Mouse (Mus musculus): ENCODE measurements around the gene Cxcl16.

GRCm38 (mm10) chr11:70443964-70444363 lies 15.8 kb downstream of the Cxcl16 start:
- TF ChIP-seq CTCF (IDR thresholded peaks at IDR 0.05 in 2 of 3, conservative IDR thresholded peaks at IDR 0.05 in 1 of 3; ENCODE audit: control insufficient read depth in 1 of 3, insufficient read depth in 1 of 3, low read depth in 2 of 3, low read length in 3 of 3, poor library complexity in 1 of 3, severe bottlenecking in 1 of 3) (no peak), GATA1 (IDR thresholded peaks at IDR 0.05; ENCODE audit: low read depth, low read length) (peak; percentile 4; the same call in 1 of the 2 replicates), CHD2 (IDR thresholded peaks at IDR 0.05; ENCODE audit: low read length) (no peak), GABPA (IDR thresholded peaks at IDR 0.05; ENCODE audit: low read depth, low read length) (no peak), ZMIZ1 (IDR thresholded peaks at IDR 0.05; ENCODE audit: low read depth, low read length) (no peak)
